Mouse (Mus musculus) lung, embryonic 15.5 days (tissue): ENCODE results near the gene Metrn. TPM values are rescaled to one million over a fixed set of nuclear protein-coding genes. Genes with fewer than 3 reads are reported as not detected.
"Not testable (repeated sequence)": the region's sequence is repeated elsewhere in the genome, so short reads cannot be mapped to it uniquely, and the experiment has no call there.

Source experiments
- ATAC-seq: fragments of 200-750 bp; cut with Nextera tagmentation; 2 replicates; pipeline ENCODE4 v1.8.0; 2017; ENCODE audit warnings: moderate number of reproducible peaks, borderline replicate concordance; ENCODE audit not compliant: low FRiP score, low TSS enrichment; ENCODE audit errors: extremely low read depth
- H3K27ac ChIP-seq: fragments of 300-500 bp; sonication (generic); 2 replicates; pipeline ENCODE4 v1.5.1; 2015; ENCODE audit warnings: moderate library complexity, mild to moderate bottlenecking, inconsistent platforms
- H3K27me3 ChIP-seq: fragments of 300-500 bp; sonication (generic); 2 replicates; pipeline ENCODE4 v1.6.1; 2015; ENCODE audit warnings: inconsistent platforms
- H3K36me3 ChIP-seq: fragments of 300-500 bp; sonication (generic); 2 replicates; pipeline ENCODE4 v1.6.1; 2015; ENCODE audit warnings: inconsistent platforms
- H3K4me1 ChIP-seq: fragments of 300-500 bp; sonication (generic); 2 replicates; pipeline ENCODE4 v1.6.1; 2015; ENCODE audit warnings: inconsistent platforms
- H3K4me2 ChIP-seq: fragments of 300-500 bp; sonication (generic); 2 replicates; pipeline ENCODE4 v1.6.1; 2015; ENCODE audit warnings: inconsistent platforms, mild to moderate bottlenecking, moderate library complexity
- H3K4me3 ChIP-seq: fragments of 300-500 bp; sonication (generic); 2 replicates; pipeline ENCODE4 v1.5.1; 2015; ENCODE audit warnings: mild to moderate bottlenecking, inconsistent platforms
- H3K9ac ChIP-seq: fragments of 300-500 bp; sonication (generic); 2 replicates; pipeline ENCODE4 v1.6.1; 2015; ENCODE audit warnings: inconsistent platforms
- H3K9me3 ChIP-seq: fragments of 300-500 bp; sonication (generic); 2 replicates; pipeline ENCODE4 v1.6.1; 2016; ENCODE audit warnings: inconsistent platforms
- WGBS: fragments of 180-500 bp; shearing (Covaris S2); methylation state at CpG from one replicate; pipeline ENCODE4 v1.1.7; 2015; 5-methylcytosine and 5-hydroxymethylcytosine counted together
- polyA plus RNA-seq: library from polyadenylated mRNA; unstranded; fragments of >200 nt; fragmentation: Nextera tagmentation; extraction: Ambion mirVana; gene quantifications from 2 replicates; pipeline ENCODE4 v1.2.1, GENCODE M21; 2015

Gene Metrn
- polyA plus RNA-seq, 1 experiment from 2014 or later, result 56.9 TPM

DNA sequence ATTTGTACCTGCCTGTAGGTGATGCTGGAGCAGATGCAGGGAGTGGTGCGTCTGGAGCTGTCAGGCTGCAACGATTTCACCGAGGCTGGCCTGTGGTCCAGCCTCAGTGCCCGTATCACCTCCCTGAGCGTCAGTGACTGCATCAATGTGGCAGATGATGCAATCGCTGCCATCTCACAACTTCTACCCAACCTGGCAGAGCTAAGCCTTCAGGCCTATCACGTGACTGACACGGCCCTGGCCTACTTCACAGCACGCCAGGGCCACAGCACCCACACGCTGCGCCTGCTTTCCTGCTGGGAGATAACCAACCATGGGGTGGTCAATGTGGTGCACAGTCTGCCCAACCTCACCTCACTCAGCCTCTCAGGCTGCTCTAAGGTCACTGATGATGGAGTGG, 20.7 kb upstream of the Metrn start:
- no peak overlapping the region for H3K9ac ChIP-seq
- H3K4me2 ChIP-seq, result no peak overlapping the region
- ATAC-seq, result no peak
- no peaks in the 10 kb centered on the region; the same call in 1 of the 2 replicates for H3K4me1 ChIP-seq
- no peak overlapping the region for H3K4me3 ChIP-seq
- H3K27me3 ChIP-seq, result peaks cover 56% of the 10 kb centered on the region
- no peaks in the 10 kb centered on the region for H3K36me3 ChIP-seq
- H3K27ac ChIP-seq, result no peak overlapping the region
- no peaks in the 10 kb centered on the region for H3K9me3 ChIP-seq
- 76% methylated on average over 11 of the region's 11 CpGs for WGBS

DNA sequence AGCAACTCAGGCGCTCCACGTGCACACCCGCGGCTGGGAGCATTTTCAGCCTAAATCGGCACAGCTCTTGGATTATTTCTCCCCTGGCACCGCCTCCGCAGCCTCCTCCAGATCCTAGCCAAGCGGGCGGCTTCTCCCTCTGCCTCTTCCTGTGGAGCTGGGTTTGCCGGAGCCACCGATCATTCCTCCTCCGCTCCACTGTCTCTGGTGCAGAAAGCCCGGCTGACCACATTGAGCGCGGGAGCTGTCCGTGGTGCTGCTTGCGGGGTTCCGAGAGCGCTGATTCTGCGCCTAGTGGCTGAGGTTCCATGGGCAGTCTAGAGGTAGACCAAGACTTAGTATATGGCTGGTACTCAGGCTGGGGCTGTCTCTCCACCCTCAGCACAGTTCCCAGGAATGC, 16.5 kb upstream of the Metrn start:
- peaks cover 16% of the 10 kb centered on the region for H3K4me1 ChIP-seq
- H3K4me3 ChIP-seq, result no peak overlapping the region
- whole genome bisulfite sequencing, result 3% methylated on average over 20 of the region's 20 CpGs
- no peak overlapping the region for H3K27ac ChIP-seq
- H3K27me3 ChIP-seq, result peaks cover 58% of the 10 kb centered on the region
- ATAC-seq, result no peak
- no peak overlapping the region for H3K4me2 ChIP-seq
- no peak overlapping the region for H3K9ac ChIP-seq
- H3K36me3 ChIP-seq, result no peaks in the 10 kb centered on the region
- no peaks in the 10 kb centered on the region for H3K9me3 ChIP-seq

DNA sequence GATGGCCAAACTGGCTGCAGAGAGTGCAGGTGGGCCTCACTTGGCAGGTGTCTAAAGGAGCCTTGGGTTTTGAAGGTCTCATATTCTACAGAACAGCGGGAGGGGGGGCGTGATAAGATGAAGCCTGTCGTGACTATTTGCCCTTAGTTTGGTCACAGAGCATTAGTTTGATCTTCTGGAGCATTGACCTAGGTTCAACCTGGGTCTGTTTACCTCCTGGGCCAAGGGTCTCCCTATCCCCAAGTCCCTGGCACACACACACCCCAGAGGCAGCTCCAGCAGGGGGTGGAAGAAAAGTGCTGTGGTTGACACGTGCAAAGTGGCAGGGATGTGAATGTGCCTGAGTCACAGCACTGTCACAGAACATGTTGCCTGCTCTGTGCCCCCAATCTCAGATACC, 14.0 kb upstream of the Metrn start:
- Histone ChIP-seq H3K27ac (no peak overlapping the region), H3K4me1 (peaks cover 16% of the 10 kb centered on the region), H3K4me3 (no peak overlapping the region), H3K36me3 (no peaks in the 10 kb centered on the region), H3K4me2 (no peak overlapping the region), H3K27me3 (peaks cover 54% of the 10 kb centered on the region), H3K9me3 (no peaks in the 10 kb centered on the region), H3K9ac (no peak overlapping the region)
- no peak for ATAC-seq
- 65% methylated on average over 4 of the region's 4 CpGs for WGBS

DNA sequence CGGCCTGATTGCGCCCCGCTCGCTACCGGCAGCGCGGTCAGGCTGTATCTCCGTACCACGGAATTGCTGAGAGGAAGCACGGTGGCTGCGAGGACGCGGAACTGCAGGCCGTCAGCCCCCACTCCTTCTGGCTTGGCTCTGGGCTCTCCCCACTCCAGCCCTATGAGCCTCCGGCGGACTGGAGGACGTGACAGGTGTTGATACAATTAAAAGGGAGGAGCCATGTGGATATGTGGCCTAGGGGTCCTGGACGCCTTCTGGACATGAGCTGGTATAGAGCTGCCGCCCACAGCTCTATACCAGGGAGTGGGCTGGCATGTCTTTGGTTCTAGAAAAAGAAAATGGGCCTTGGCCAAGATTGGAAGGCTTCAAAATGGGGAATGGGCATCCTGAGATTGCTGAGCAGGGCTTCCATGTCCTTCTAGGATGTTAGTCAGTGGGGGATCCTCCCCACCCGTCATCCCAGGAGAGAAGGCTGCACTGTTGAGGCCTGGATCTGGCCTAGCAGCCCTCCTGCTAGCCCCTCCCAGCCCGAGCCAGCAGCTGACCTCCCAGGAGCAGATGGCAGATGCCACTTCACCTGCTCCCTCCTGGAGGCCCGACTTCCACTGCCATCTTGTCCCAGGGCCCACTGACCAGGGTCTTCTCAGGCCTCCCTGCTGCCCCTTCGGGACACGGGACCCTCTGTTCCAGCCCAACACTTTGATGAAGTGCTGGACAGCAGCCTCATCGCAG, 12.8 kb upstream of the Metrn start:
- Histone ChIP-seq H3K4me2 (peak overlapping the region; percentile 94), H3K4me1 (peaks cover 16% of the 10 kb centered on the region), H3K27ac (no peak overlapping the region), H3K9me3 (no peaks in the 10 kb centered on the region), H3K27me3 (peaks cover 54% of the 10 kb centered on the region), H3K36me3 (no peaks in the 10 kb centered on the region), H3K9ac (peak overlapping the region; percentile 33), H3K4me3 (peak overlapping the region; percentile 52)
- no peak for ATAC-seq
- WGBS, result 7% methylated on average over 25 of the region's 25 CpGs

DNA sequence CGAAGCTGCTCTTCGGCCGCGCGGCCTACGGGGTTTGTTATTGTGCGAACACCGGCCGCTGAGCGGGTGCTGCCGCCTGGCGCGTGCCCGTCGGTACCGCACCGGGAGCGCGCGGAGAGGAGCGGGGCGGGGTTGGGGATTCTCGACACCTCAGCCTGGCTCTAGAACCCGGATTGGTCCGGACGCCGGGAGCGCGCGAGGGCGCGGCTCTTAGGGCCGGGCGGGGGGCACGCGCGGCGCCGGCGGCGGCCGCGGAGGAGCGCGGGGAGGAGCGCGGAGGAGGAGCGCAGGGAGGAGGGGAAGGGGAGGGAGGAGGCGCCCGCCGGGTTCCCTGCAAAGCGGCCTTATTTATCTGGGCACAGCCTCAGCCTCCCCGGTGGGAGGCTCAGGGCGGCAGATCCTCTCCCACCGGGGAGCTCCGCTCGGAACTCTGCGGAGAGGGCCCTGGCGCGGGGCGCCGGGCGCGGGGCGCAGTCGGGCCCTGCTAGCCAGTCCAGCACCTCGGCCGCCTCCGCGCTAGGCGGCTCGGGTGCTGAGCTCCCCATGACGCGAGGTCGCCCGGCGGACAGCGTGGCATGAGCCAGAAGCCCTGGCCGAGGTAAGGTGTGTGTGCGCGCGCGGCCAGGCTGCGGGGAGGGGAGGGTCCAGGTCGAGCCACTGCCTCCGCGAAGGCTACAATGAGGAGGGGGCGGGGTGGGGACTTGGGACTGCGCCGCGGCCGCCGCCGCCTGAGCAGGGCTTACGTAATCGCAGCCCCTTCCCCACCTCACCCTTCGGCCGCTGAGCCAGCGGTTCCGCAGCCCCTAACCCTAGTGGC, 12.1 kb upstream of the Metrn start, which contains the start of gene Fbxl16:
Gene Fbxl16 (plus strand): TSS at position 297 of the 817 bp plus-strand sequence.
- H3K27me3 ChIP-seq, result peaks cover 54% of the 10 kb centered on the region
- peak within 1 kb of the TSS; percentile 52 for H3K4me3 ChIP-seq
- WGBS, result under 1% methylated on average over 72 of the region's 100 CpGs
- no peaks in the 10 kb centered on the region for H3K9me3 ChIP-seq
- H3K4me2 ChIP-seq, result peak within 1 kb of the TSS; percentile 94
- H3K27ac ChIP-seq, result no peak within 1 kb of the TSS
- no peaks in the 10 kb centered on the region for H3K36me3 ChIP-seq
- ATAC-seq, result peak; percentile 66
- H3K4me1 ChIP-seq, result peaks cover 16% of the 10 kb centered on the region
- H3K9ac ChIP-seq, result peak within 1 kb of the TSS; percentile 33

DNA sequence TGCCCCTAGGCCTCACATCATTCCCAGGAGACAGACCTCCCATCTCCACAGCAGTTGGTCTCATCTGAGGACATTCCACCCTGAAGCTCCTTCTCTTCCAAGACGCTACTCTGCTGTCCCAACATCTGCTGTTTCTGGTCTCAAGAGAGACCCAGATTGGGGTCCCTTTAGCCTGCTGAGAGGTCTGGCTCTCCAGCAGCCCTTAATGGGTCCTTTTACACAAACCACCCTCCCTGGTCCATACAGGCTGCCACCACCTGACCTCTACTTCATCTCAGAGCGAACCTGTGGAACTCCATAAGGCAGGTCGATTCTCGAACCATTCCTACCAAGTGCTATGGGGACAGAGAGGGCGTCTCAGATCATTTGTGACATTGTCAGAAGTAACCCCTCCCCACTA, 11.1 kb upstream of the Metrn start:
- Histone ChIP-seq H3K27ac (no peak overlapping the region), H3K36me3 (no peaks in the 10 kb centered on the region), H3K9ac (no peak overlapping the region), H3K4me3 (no peak overlapping the region; the same call in 1 of the 2 replicates), H3K4me2 (peak overlapping the region; percentile 94), H3K27me3 (peaks cover 50% of the 10 kb centered on the region), H3K9me3 (no peaks in the 10 kb centered on the region), H3K4me1 (peaks cover 16% of the 10 kb centered on the region)
- no peak for ATAC-seq
- WGBS, result 32% methylated on average over 5 of the region's 5 CpGs

DNA sequence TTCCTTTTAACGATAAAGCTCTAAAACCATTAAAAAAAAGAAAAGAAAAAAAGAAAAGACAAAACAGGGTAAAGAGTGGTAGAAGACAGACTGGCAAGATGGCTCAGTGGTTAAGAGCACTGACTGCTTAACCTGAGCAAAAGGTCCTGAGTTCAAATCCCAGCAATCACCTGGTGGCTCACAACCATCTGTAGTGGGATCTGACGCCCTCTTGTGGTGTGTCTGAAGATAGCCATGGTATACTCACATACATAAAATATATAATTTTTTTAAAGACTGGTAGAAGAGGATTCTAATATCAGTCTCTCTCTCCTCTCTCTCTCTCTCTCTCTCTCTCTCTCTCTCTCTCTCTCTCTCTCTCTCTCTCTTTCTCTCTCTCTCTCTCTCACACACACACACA, 10.5 kb upstream of the Metrn start:
- H3K9me3 ChIP-seq, H3K36me3 ChIP-seq, ATAC-seq, H3K4me2 ChIP-seq, H3K9ac ChIP-seq, H3K4me3 ChIP-seq, H3K27ac ChIP-seq: not testable (repeated sequence)
- peaks cover 16% of the 10 kb centered on the region for H3K4me1 ChIP-seq
- H3K27me3 ChIP-seq, result peaks cover 46% of the 10 kb centered on the region
- WGBS, result 31% methylated on average over 2 of the region's 2 CpGs

DNA sequence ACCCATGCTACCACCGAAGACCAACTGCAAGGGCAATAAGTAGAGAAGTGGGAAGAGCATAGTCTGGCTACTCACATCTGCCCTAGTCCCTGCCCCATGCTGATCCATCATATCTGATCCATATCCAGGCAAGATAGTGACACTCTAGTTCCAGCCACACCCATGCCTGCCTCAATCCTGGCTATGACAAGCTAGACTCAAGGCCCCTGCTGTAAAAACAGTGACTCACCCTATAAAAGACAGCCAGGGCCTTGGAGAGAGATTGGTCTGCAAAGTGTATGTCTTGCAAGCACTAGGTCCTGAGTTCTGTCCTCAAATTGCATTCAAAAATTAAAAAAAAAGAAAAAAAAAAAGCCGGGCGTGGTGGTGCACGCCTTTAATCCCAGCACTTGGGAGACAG, 9.6 kb upstream of the Metrn start:
- Histone ChIP-seq H3K4me1 (peaks cover 16% of the 10 kb centered on the region), H3K27ac (no peak overlapping the region), H3K9me3 (no peaks in the 10 kb centered on the region), H3K4me3 (no peak overlapping the region), H3K4me2 (no peak overlapping the region), H3K36me3 (no peaks in the 10 kb centered on the region), H3K27me3 (peaks cover 37% of the 10 kb centered on the region), H3K9ac (no peak overlapping the region)
- 67% methylated on average over 4 of the region's 4 CpGs for WGBS
- ATAC-seq, result no peak

DNA sequence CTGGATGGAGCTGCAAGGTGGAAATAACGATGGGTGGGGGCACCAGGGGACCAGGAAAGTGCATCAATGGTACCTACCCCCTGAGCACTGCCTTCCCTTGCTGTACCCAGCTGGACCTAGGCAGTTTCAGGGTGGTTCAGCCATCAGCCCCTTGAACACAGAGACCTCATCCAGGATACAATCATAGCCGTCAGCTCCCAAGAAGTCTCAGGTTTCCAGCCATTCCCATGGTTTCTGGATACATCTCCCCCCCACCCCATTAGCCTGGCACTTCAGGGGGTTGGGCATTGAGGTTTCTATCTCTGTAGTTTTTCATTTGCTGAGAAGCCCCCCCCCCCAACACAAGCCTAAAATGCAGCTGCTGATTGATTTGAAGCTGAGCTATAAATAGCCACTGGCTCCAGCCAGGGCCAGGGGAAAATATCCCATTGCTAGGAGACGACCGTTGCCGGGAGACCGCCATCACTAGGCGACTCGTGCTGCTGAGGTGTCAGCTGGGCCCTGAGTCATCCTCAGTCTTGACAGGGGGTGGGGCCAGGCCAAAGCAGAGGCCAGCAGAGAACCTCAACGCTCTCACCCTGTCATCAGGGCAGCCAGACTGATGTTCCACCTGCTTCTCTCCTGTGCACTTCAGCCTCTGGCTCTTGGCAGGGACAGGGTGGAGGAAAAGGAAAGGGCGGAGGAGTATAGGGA, 6.0 kb upstream of the Metrn start:
- Histone ChIP-seq H3K9ac (no peak overlapping the region), H3K4me2 (no peak overlapping the region), H3K4me1 (no peaks in the 10 kb centered on the region), H3K27ac (no peak overlapping the region), H3K36me3 (no peaks in the 10 kb centered on the region), H3K4me3 (no peak overlapping the region), H3K27me3 (peaks cover 2% of the 10 kb centered on the region), H3K9me3 (no peaks in the 10 kb centered on the region)
- ATAC-seq, result no peak
- 9% methylated on average over 10 of the region's 10 CpGs for WGBS

DNA sequence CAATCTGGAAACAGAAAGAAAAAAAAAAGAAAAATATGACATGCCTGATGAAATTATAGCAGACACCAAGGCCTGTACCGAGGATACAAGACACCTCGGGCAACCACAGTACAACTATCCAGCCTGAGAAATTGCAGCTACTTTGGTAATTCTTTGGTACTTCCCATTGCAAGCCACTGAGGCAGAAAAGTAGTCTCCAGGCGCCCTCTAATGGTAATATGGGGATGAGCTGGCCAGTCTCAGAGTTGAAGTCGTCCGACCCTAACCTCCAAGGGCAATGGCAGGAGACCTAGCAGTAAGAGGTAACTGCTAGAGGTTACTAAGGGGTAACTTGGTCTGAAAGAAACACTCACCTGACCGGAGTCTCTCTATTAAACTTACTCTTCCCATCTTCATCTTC, 4.1 kb upstream of the Metrn start:
- H3K27ac ChIP-seq, result no peak overlapping the region
- H3K4me1 ChIP-seq, result peaks cover 12% of the 10 kb centered on the region
- H3K9ac ChIP-seq, result no peak overlapping the region
- no peak overlapping the region for H3K4me2 ChIP-seq
- no peak overlapping the region for H3K4me3 ChIP-seq
- H3K36me3 ChIP-seq, result no peaks in the 10 kb centered on the region
- WGBS, result 8% methylated on average over 6 of the region's 6 CpGs
- H3K27me3 ChIP-seq, result no peaks in the 10 kb centered on the region; the same call in 1 of the 2 replicates
- H3K9me3 ChIP-seq, result no peaks in the 10 kb centered on the region
- ATAC-seq, result no peak

DNA sequence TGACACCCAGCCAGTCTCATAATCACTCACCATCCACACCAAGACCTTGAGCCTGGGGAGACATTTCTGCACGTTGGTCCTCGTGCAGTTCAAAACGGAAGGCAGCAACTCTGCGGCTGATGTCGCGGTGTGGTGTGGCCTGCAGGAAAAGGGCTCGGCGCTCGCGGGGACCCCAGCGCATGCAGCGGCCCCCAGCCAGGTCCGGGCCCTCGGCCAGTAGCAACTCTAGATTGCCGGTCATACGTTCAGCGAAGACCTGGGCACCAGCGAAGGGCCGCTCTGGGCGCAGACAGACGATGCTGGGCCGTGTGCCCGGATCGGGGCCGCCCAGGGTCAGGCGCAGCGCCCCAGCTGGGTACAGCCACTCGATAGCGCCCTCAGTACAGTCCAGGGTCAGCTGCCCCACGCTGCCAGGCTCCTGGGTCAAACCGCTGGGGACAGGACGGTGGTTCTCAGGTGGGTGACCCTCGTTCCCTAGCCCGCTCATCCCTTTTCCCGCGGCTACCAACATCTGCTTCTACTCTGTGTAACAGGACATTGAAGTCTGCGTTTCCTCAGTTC, 645 bp downstream of the Metrn start:
- WGBS, result 1% methylated on average over 37 of the region's 37 CpGs
- H3K4me2 ChIP-seq, result peak overlapping the region; percentile 97
- ATAC-seq, result no peak
- peak overlapping the region; percentile 82 for H3K4me3 ChIP-seq
- no peaks in the 10 kb centered on the region for H3K27me3 ChIP-seq
- peaks cover 49% of the 10 kb centered on the region for H3K4me1 ChIP-seq
- 0 out of 2 replicates have a peak overlapping the region, but pooled peaks have one; percentile 42 for H3K27ac ChIP-seq
- no peaks in the 10 kb centered on the region for H3K36me3 ChIP-seq
- H3K9me3 ChIP-seq, result no peaks in the 10 kb centered on the region
- peak overlapping the region; percentile 70 for H3K9ac ChIP-seq
